Mouse (Mus musculus): ENCODE data around the gene Olfr1377. TPM values are rescaled to one million over a fixed set of nuclear protein-coding genes. Genes with fewer than 3 reads are reported as not detected.

Olfr1377 gene
- total RNA-seq, 2 experiments from 2014 or later, result not detected

Other genes with a start within 250 kb of the Olfr1377 start
- gene Zfp354c, start 154.2 kb upstream of the Olfr1377 start, total RNA-seq (2021), result 1 to 10 TPM; 4.0 to 6.2 TPM
- under 1 TPM; 0.56 to 0.69 TPM for gene Zfp879, start 140.4 kb upstream of the Olfr1377 start, total RNA-seq (2021)
- gene Grm6, start 131.3 kb upstream of the Olfr1377 start, total RNA-seq (2021), result not detected
- gene Zfp454, start 94.3 kb upstream of the Olfr1377 start, total RNA-seq (2021), result 1 to 10 TPM; 2.5 to 3.4 TPM
- gene Zfp2, start 65.8 kb upstream of the Olfr1377 start, total RNA-seq (2021), result 1 to 10 TPM; 5.6 to 9.3 TPM
- gene Zfp354b, start 50.3 kb upstream of the Olfr1377 start, total RNA-seq (2021), result 1 to 10 TPM; 2.8 TPM
- not detected for gene 4933414I15Rik, start 38.2 kb upstream of the Olfr1377 start, total RNA-seq (2021)
- gene Prop1, start 28.2 kb upstream of the Olfr1377 start, total RNA-seq (2021), result not detected
- not detected for gene Olfr1378, start 15.4 kb upstream of the Olfr1377 start, total RNA-seq (2021)
- gene Olfr51, start 21.6 kb downstream of the Olfr1377 start, total RNA-seq (2021), result not detected
- gene Olfr54, start 32.3 kb downstream of the Olfr1377 start, total RNA-seq (2021), result under 1 TPM; 0.33 to 0.76 TPM
- not detected for gene Olfr1375, start 66.1 kb downstream of the Olfr1377 start, total RNA-seq (2021)
- 1 to 10 TPM; 4.8 to 6.4 TPM for gene Zfp354a, start 77.3 kb downstream of the Olfr1377 start, total RNA-seq (2021)
- not detected for gene Gm12569, start 238.5 kb downstream of the Olfr1377 start, total RNA-seq (2021)